Mouse (Mus musculus) kidney, adult 11 months (tissue): ENCODE results near the gene Gm21083.
"Not testable (repeated sequence)": the region's sequence is repeated elsewhere in the genome, so short reads cannot be mapped to it uniquely, and the experiment has no call there.

Source experiments
- DNase-seq: peaks from one replicate; pipeline ENCODE4 v3.0.0; 2022

Gm21083 gene

GRCm38 (mm10) chr5:15630068-15630467 lies 52.9 kb downstream of the Gm21083 start:
- DNase-seq: not testable (repeated sequence)
